In genomic region chr9:109054712-109055111, GRCm38 (mm10) we compare ENCODE assay signal across 8 mouse cellular contexts. TPM values are rescaled to one million over a fixed set of nuclear protein-coding genes. Genes with fewer than 3 reads are reported as not detected.
DNase-seq lines count a peak whose midpoint lies in the region; ATAC-seq and TF ChIP-seq lines count a peak whose summit lies in the region.

No protein-coding gene starts in this region.

- H3K36me3 ChIP-seq in embryonic facial prominence, embryonic 10.5 days (replicated peaks): peaks cover 45% of the 10 kb centered on the region
- H3K36me3 ChIP-seq in midbrain, postnatal 0 days (ENCODE audit: insufficient read depth, low read length): peaks cover 15% of the 10 kb centered on the region
- H3K36me3 ChIP-seq in stomach, embryonic 15.5 days: peaks cover 35% of the 10 kb centered on the region

- H3K9ac ChIP-seq in midbrain, postnatal 0 days (replicated peaks; ENCODE audit: low read length, poor library complexity, severe bottlenecking): peak overlapping the region; percentile 52; the same call in 1 of the 2 replicates
- H3K9ac ChIP-seq in stomach, embryonic 15.5 days: peak overlapping the region; percentile 16; the same call in 1 of the 2 replicates

- H3K27me3 ChIP-seq in embryonic facial prominence, embryonic 10.5 days (replicated peaks; ENCODE audit: low read depth, poor library complexity, severe bottlenecking): no peaks in the 10 kb centered on the region
- no peaks in the 10 kb centered on the region for H3K27me3 ChIP-seq in midbrain, postnatal 0 days (ENCODE audit: insufficient read depth, low read length)
- no peaks in the 10 kb centered on the region for H3K27me3 ChIP-seq in stomach, embryonic 15.5 days (replicated peaks)

- WGBS in embryonic facial prominence, embryonic 10.5 days: 7% methylated on average over 7 of the region's 7 CpGs
- 7% methylated on average over 7 of the region's 7 CpGs for WGBS in midbrain, postnatal 0 days
- 5% methylated on average over 7 of the region's 7 CpGs for WGBS in stomach, embryonic 15.5 days

- peak overlapping the region; percentile 42 for H3K4me3 ChIP-seq in embryonic facial prominence, embryonic 10.5 days
- H3K4me3 ChIP-seq in midbrain, postnatal 0 days (ENCODE audit: low read depth, low read length): peak overlapping the region; percentile 32
- peak overlapping the region; percentile 29 for H3K4me3 ChIP-seq in stomach, embryonic 15.5 days (replicated peaks)

- no peak for TF ChIP-seq CTCF in midbrain, postnatal 0 days (IDR thresholded peaks at IDR 0.05)

- peaks cover 39% of the 10 kb centered on the region for H3K4me1 ChIP-seq in embryonic facial prominence, embryonic 10.5 days
- H3K4me1 ChIP-seq in midbrain, postnatal 0 days (ENCODE audit: insufficient read depth, low read length): peaks cover 13% of the 10 kb centered on the region
- peaks cover 24% of the 10 kb centered on the region for H3K4me1 ChIP-seq in stomach, embryonic 15.5 days

- peak overlapping the region; percentile 51 for H3K4me2 ChIP-seq in midbrain, postnatal 0 days (ENCODE audit: low read depth, low read length, poor library complexity, severe bottlenecking)
- H3K4me2 ChIP-seq in stomach, embryonic 15.5 days: peak overlapping the region; percentile 52

- no peaks in the 10 kb centered on the region for H3K9me3 ChIP-seq in embryonic facial prominence, embryonic 10.5 days
- H3K9me3 ChIP-seq in midbrain, postnatal 0 days (ENCODE audit: low read length): no peaks in the 10 kb centered on the region
- no peaks in the 10 kb centered on the region for H3K9me3 ChIP-seq in stomach, embryonic 15.5 days

- peak; percentile 34 for DNase-seq in 3134 (ENCODE audit: extremely low read depth, insufficient read length, low spot score)
- DNase-seq in adipocyte (ENCODE audit: low spot score): peak; percentile 77
- DNase-seq in embryonic facial prominence, embryonic 10.5 days (ENCODE audit: low spot score): peak; percentile 66
- DNase-seq in heart, adult 8-10 months (ENCODE audit: low spot score): peak; percentile 87
- peak; percentile 67 to 76 for DNase-seq in kidney, adult 8-10 months
- peak; percentile 66 for DNase-seq in liver
- peak; percentile 82 for DNase-seq in midbrain, postnatal 0 days (ENCODE audit: low spot score)

- peak; percentile 79 for ATAC-seq in midbrain, postnatal 0 days (ENCODE audit: low FRiP score)
- peak; percentile 78 for ATAC-seq in stomach, embryonic 15.5 days (ENCODE audit: insufficient read depth, low FRiP score, low read depth)

- H3K27ac ChIP-seq in embryonic facial prominence, embryonic 10.5 days (replicated peaks): peak overlapping the region; percentile 74
- H3K27ac ChIP-seq in midbrain, postnatal 0 days (ENCODE audit: low read depth, low read length): peak overlapping the region; percentile 67
- peak overlapping the region; percentile 81 for H3K27ac ChIP-seq in stomach, embryonic 15.5 days

RNA-seq across cellular contexts. Expression of gene Trex1, which starts 4.8 kb away (rescaled TPM):
- polyA plus RNA-seq in embryonic facial prominence, embryonic 10.5 days (2016; fragmentation: Nextera tagmentation; extraction: Ambion mirVana): 8.4 and 10.3 TPM in 2 replicates
- 10 to 100 TPM; 16.3 to 19.2 (median 17.6) TPM for total RNA-seq in heart, adult 8-10 months (2022)
- total RNA-seq in midbrain, postnatal 0 days (2014; rRNA removed): 22.5 and 28.1 TPM in 2 replicates
- polyA plus RNA-seq in midbrain, postnatal 0 days (2015; fragmentation: Nextera tagmentation; extraction: Ambion mirVana): 14.8 and 18.6 TPM in 2 replicates
- polyA plus RNA-seq in stomach, embryonic 15.5 days (2015; fragmentation: Nextera tagmentation; extraction: Ambion mirVana): 12.7 and 14.4 TPM in 2 replicates

RNA-seq across cellular contexts. Expression of gene Shisa5, which starts 16.3 kb away (rescaled TPM):
- polyA plus RNA-seq in embryonic facial prominence, embryonic 10.5 days (2016; fragmentation: Nextera tagmentation; extraction: Ambion mirVana): 38.4 and 42.0 TPM in 2 replicates
- total RNA-seq in heart, adult 8-10 months (2022): 10 to 100 TPM; 30.1 to 36.9 (median 33.7) TPM
- total RNA-seq in midbrain, postnatal 0 days (2014; rRNA removed): 79.7 and 80.6 TPM in 2 replicates
- 75.0 and 89.3 TPM in 2 replicates for polyA plus RNA-seq in midbrain, postnatal 0 days (2015; fragmentation: Nextera tagmentation; extraction: Ambion mirVana)
- 104 and 107 TPM in 2 replicates for polyA plus RNA-seq in stomach, embryonic 15.5 days (2015; fragmentation: Nextera tagmentation; extraction: Ambion mirVana)

RNA-seq across cellular contexts. Expression of gene Atrip, which starts 19.2 kb away (rescaled TPM):
- 35.9 and 36.7 TPM in 2 replicates for polyA plus RNA-seq in embryonic facial prominence, embryonic 10.5 days (2016; fragmentation: Nextera tagmentation; extraction: Ambion mirVana)
- 1 to 10 TPM; 8.1 to 9.4 (median 8.5) TPM for total RNA-seq in heart, adult 8-10 months (2022)
- 34.7 and 35.1 TPM in 2 replicates for total RNA-seq in midbrain, postnatal 0 days (2014; rRNA removed)
- polyA plus RNA-seq in midbrain, postnatal 0 days (2015; fragmentation: Nextera tagmentation; extraction: Ambion mirVana): 32.9 and 34.7 TPM in 2 replicates
- 24.7 and 26.1 TPM in 2 replicates for polyA plus RNA-seq in stomach, embryonic 15.5 days (2015; fragmentation: Nextera tagmentation; extraction: Ambion mirVana)

RNA-seq across cellular contexts. Expression of gene Ccdc51, which starts 27.6 kb away (rescaled TPM):
- polyA plus RNA-seq in embryonic facial prominence, embryonic 10.5 days (2016; fragmentation: Nextera tagmentation; extraction: Ambion mirVana): 11.8 and 13.3 TPM in 2 replicates
- 10 to 100 TPM; 10.5 to 13.4 (median 12.7) TPM for total RNA-seq in heart, adult 8-10 months (2022)
- total RNA-seq in midbrain, postnatal 0 days (2014; rRNA removed): 6.9 and 7.4 TPM in 2 replicates
- 4.8 and 7.1 TPM in 2 replicates for polyA plus RNA-seq in midbrain, postnatal 0 days (2015; fragmentation: Nextera tagmentation; extraction: Ambion mirVana)
- 14.7 and 16.3 TPM in 2 replicates for polyA plus RNA-seq in stomach, embryonic 15.5 days (2015; fragmentation: Nextera tagmentation; extraction: Ambion mirVana)

RNA-seq across cellular contexts. Expression of gene Tma7, which starts 27.7 kb away (rescaled TPM):
- 784 and 812 TPM in 2 replicates for polyA plus RNA-seq in embryonic facial prominence, embryonic 10.5 days (2016; fragmentation: Nextera tagmentation; extraction: Ambion mirVana)
- 100 to 1,000 TPM; 220 to 257 (median 236) TPM for total RNA-seq in heart, adult 8-10 months (2022)
- total RNA-seq in midbrain, postnatal 0 days (2014; rRNA removed): 129 and 162 TPM in 2 replicates
- polyA plus RNA-seq in midbrain, postnatal 0 days (2015; fragmentation: Nextera tagmentation; extraction: Ambion mirVana): 766 and 825 TPM in 2 replicates
- polyA plus RNA-seq in stomach, embryonic 15.5 days (2015; fragmentation: Nextera tagmentation; extraction: Ambion mirVana): 586 and 587 TPM in 2 replicates

Comparison
In these comparisons a context has a peak if more than half of its experiments do, and no peak if none do; other contexts are left out.
1. Peak in every context shown above with its lines: DNase-seq, ATAC-seq, H3K4me3 ChIP-seq and H3K27ac ChIP-seq.
2. DNase-seq: peak in every context shown above with its lines; median percentile 87 in heart, adult 8-10 months; 82 in midbrain, postnatal 0 days; 77 in adipocyte; 72 in kidney, adult 8-10 months; 66 in embryonic facial prominence, embryonic 10.5 days; 66 in liver; 34 in 3134.